Mouse (Mus musculus) MEL (cell line): ENCODE measurements around the gene C77080.

Experiments used
- CTCF ChIP-seq, 3 experiments: IDR thresholded peaks in 2 of 3; conservative IDR thresholded peaks in 1 of 3; 2 replicates each; pipeline ENCODE4 v1.5.1; 2011 to 2012; ENCODE audit warnings: low read length in 3 of 3, low read depth in 2 of 3, mild to moderate bottlenecking in 2 of 3, improper control_type of control experiment in 1 of 3, inconsistent platforms in 1 of 3, mixed read lengths in 1 of 3, moderate library complexity in 1 of 3; ENCODE audit not compliant: control insufficient read depth in 1 of 3, insufficient read depth in 1 of 3, poor library complexity in 1 of 3, severe bottlenecking in 1 of 3
- E2F4 ChIP-seq: IDR thresholded peaks from 2 replicates; pipeline ENCODE4 v1.6.1; 2011; ENCODE audit warnings: low read depth, low read length, improper control_type of control experiment, borderline replicate concordance
- EP300 ChIP-seq, 2 experiments: IDR thresholded peaks; 2 replicates each; pipeline ENCODE4 v1.6.1; 2011; ENCODE audit warnings: improper control_type of control experiment in 2 of 2, low read length in 2 of 2, low read depth in 1 of 2, mild to moderate bottlenecking in 1 of 2
- ETS1 ChIP-seq: IDR thresholded peaks from 2 replicates; pipeline ENCODE4 v1.6.1; 2012; ENCODE audit warnings: low read depth, mild to moderate bottlenecking, inconsistent platforms, low read length, improper control_type of control experiment, moderate library complexity
- GATA1 ChIP-seq: IDR thresholded peaks from 2 replicates; pipeline ENCODE4 v1.6.1; 2011; ENCODE audit warnings: low read depth, low read length, improper control_type of control experiment
- JUND ChIP-seq: IDR thresholded peaks from 2 replicates; pipeline ENCODE4 v1.6.1; 2011; ENCODE audit warnings: low read depth, mild to moderate bottlenecking, improper control_type of control experiment, low read length
- MAFK ChIP-seq: IDR thresholded peaks from 2 replicates; pipeline ENCODE4 v1.6.1; 2011; ENCODE audit warnings: low read depth, mild to moderate bottlenecking, low read length, improper control_type of control experiment, borderline replicate concordance
- MAX ChIP-seq: IDR thresholded peaks from 2 replicates; pipeline ENCODE4 v1.6.1; 2011; ENCODE audit warnings: low read length, improper control_type of control experiment
- POLR2A ChIP-seq, 2 experiments: IDR thresholded peaks; 2 replicates each; pipeline ENCODE4 v1.6.1; 2011 to 2012; ENCODE audit warnings: low read length in 2 of 2, mild to moderate bottlenecking in 2 of 2, control low read depth in 1 of 2, improper control_type of control experiment in 1 of 2, low read depth in 1 of 2, moderate library complexity in 1 of 2; ENCODE audit not compliant: control insufficient read depth in 1 of 2, insufficient read depth in 1 of 2, poor library complexity in 1 of 2
- POLR2AphosphoS5 ChIP-seq: IDR thresholded peaks from 2 replicates; pipeline ENCODE4 v1.6.1; 2012; ENCODE audit warnings: low read depth, borderline replicate concordance, mild to moderate bottlenecking, inconsistent platforms, low read length, moderate library complexity, mixed read lengths
- TCF12 ChIP-seq: IDR thresholded peaks from 2 replicates; pipeline ENCODE4 v1.6.1; 2014; ENCODE audit warnings: low read depth, mild to moderate bottlenecking, inconsistent platforms, low read length, improper control_type of control experiment, moderate library complexity
- USF2 ChIP-seq, 2 experiments: IDR thresholded peaks; 2 replicates each; pipeline ENCODE4 v1.6.1; 2011 to 2012; ENCODE audit warnings: improper control_type of control experiment in 2 of 2, low read length in 2 of 2, borderline replicate concordance in 1 of 2, inconsistent platforms in 1 of 2, low read depth in 1 of 2, mild to moderate bottlenecking in 1 of 2; ENCODE audit not compliant: insufficient read depth in 1 of 2
- ZNF384 ChIP-seq: IDR thresholded peaks from 2 replicates; pipeline ENCODE4 v1.6.1; 2012; ENCODE audit warnings: low read depth, mild to moderate bottlenecking, inconsistent platforms, low read length, improper control_type of control experiment

DNA sequence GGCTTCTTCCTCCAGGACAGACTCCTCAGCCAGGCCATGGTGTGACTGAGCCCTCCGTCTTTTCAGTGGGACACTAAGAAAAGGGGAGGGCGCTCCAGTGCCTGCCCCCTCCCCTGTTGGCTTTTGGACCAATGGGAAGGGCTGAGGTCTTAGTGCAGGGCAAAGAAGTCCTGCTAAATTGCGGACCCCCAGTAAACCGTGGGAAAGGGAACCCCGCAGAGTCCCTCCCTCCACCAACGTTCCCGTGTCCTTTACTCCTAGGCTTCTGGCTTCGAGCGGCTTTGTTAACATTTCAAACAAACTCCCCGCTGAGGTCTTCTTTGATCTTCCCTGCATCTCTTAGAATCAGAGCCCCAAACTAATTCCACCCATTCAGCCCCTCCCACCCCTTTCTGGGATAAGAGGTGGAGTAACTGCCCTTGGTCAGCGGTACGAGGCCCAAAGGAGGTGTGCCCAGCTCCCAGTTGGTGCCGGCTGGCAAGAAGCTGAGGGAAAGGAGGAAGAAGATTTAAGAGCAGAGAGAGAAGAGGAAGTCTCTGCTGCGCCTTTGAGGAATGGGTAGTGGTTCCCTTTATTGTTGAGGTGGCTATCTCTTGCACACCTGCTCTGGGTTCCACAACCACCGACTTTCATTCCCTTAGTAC is 9.6 kb downstream of the C77080 start:
- TF ChIP-seq CTCF (IDR thresholded peaks at IDR 0.05 in 2 of 3, conservative IDR thresholded peaks at IDR 0.05 in 1 of 3; ENCODE audit: control insufficient read depth in 1 of 3, insufficient read depth in 1 of 3, low read depth in 2 of 3, low read length in 3 of 3, poor library complexity in 1 of 3, severe bottlenecking in 1 of 3) (no peak), ZNF384 (no peak), EP300 (IDR thresholded peaks at IDR 0.05; ENCODE audit: low read depth in 1 of 2, low read length in 2 of 2) (peak; percentile 63 to 85), MAX (no peak), POLR2AphosphoS5 (no peak), GATA1 (peak; percentile 57), TCF12 (peak; percentile 54; the same call in 1 of the 2 replicates), E2F4 (no peak), JUND (no peak), MAFK (no peak), POLR2A (IDR thresholded peaks at IDR 0.05; ENCODE audit: control insufficient read depth in 1 of 2, insufficient read depth in 1 of 2, low read depth in 1 of 2, low read length in 2 of 2, poor library complexity in 1 of 2) (0 out of 4 replicates have a peak, but pooled peaks of 1 of the 2 experiments have one; percentile 14), USF2 (IDR thresholded peaks at IDR 0.05; ENCODE audit: borderline replicate concordance in 1 of 2, insufficient read depth in 1 of 2, low read depth in 1 of 2, low read length in 2 of 2) (no peak), ETS1 (peak; percentile 36; the same call in 1 of the 2 replicates)
